Mouse (Mus musculus): ENCODE measurements around the gene Rab3il1. TPM values are rescaled to one million over a fixed set of nuclear protein-coding genes. Genes with fewer than 3 reads are reported as not detected.

Rab3il1 gene
- total and polyA plus RNA-seq, 3 experiments = 0.04 TPM; not detected in 2

- no peak for DNase-seq (ENCODE audit: extremely low read depth)
- dilution Hi-C loops (cut with MboI; ENCODE audit: extremely low pct_ligation_motif_present, extremely low pct_unique_long_range_greater_than_20kb, low sequenced_read_pairs) (no loop called here), in situ Hi-C loops (cut with MboI; ENCODE audit: low pct_ligation_motif_present, low pct_unique_long_range_greater_than_20kb, low sequenced_read_pairs) (loop anchor here (5.0 to 10.0 kb wide), 2 partner anchors 127 to 166 kb away; partner anchors contain the start of genes Fen1 and Tmem258)
- Histone ChIP-seq H3K27ac (ENCODE audit: insufficient read depth, low read depth) (no peak overlapping the region), H3K79me2 (replicated peaks; ENCODE audit: control insufficient read depth, extremely low read depth, insufficient read depth, poor library complexity, severe bottlenecking) (no peaks in the 10 kb centered on the region), H3K27me3 (replicated peaks) (peaks cover 19% of the 10 kb centered on the region), H3K36me3 (replicated peaks in 1 of 2; ENCODE audit: control insufficient read depth in 1 of 2, insufficient read depth in 1 of 2, low read length in 1 of 2) (no peaks in the 10 kb centered on the region), H3K4me1 (ENCODE audit: control insufficient read depth in 1 of 2, insufficient read depth in 2 of 2) (no peaks in the 10 kb centered on the region; a peak in 1 of 4 replicates), H3K9me3 (replicated peaks; ENCODE audit: low read length) (peaks cover 4% of the 10 kb centered on the region), H3K4me2 (ENCODE audit: insufficient read depth, low read depth, poor library complexity, severe bottlenecking) (no peak overlapping the region), H3K4me3 (replicated peaks in 1 of 3; ENCODE audit: low read depth in 2 of 3, low read length in 2 of 3, poor library complexity in 1 of 3) (no peak overlapping the region), H3K9ac (ENCODE audit: insufficient read depth, low read depth) (no peak overlapping the region)
- TF ChIP-seq JUND (conservative IDR thresholded peaks at IDR 0.05; ENCODE audit: low read depth, low read length) = no peak
- TF ChIP-seq JUN (IDR thresholded peaks at IDR 0.05; ENCODE audit: insufficient read depth, low read depth, low read length) = no peak
- no peak for TF ChIP-seq NRF1 (IDR thresholded peaks at IDR 0.05; ENCODE audit: low read depth, low read length)
- no peak for TF ChIP-seq HCFC1 (IDR thresholded peaks at IDR 0.05; ENCODE audit: low read depth, low read length)
- TF ChIP-seq ELF1 (IDR thresholded peaks at IDR 0.05; ENCODE audit: low read depth, low read length) = no peak
- no peak for TF ChIP-seq RAD21 (IDR thresholded peaks at IDR 0.05; ENCODE audit: low read depth, low read length)
Measured at GRCm38 (mm10) chr19:10038910-10039309, 37.4 kb downstream of the Rab3il1 start.

- no peak overlapping the region for H3K27ac ChIP-seq (ENCODE audit: insufficient read depth, low read depth)
- H3K27me3 ChIP-seq (replicated peaks) = peaks cover 19% of the 10 kb centered on the region
- no peaks in the 10 kb centered on the region for H3K79me2 ChIP-seq (replicated peaks; ENCODE audit: control insufficient read depth, extremely low read depth, insufficient read depth, poor library complexity, severe bottlenecking)
- no peaks in the 10 kb centered on the region for H3K36me3 ChIP-seq (replicated peaks in 1 of 2; ENCODE audit: control insufficient read depth in 1 of 2, insufficient read depth in 1 of 2, low read length in 1 of 2)
- no peak overlapping the region for H3K4me2 ChIP-seq (ENCODE audit: insufficient read depth, low read depth, poor library complexity, severe bottlenecking)
- no peak overlapping the region for H3K4me3 ChIP-seq (replicated peaks in 1 of 3; ENCODE audit: low read depth in 2 of 3, low read length in 2 of 3, poor library complexity in 1 of 3)
- DNase-seq (ENCODE audit: extremely low read depth) = no peak
- H3K4me1 ChIP-seq (ENCODE audit: control insufficient read depth in 1 of 2, insufficient read depth in 2 of 2) = no peaks in the 10 kb centered on the region; a peak in 1 of 4 replicates
- dilution Hi-C loops (cut with MboI; ENCODE audit: extremely low pct_ligation_motif_present, extremely low pct_unique_long_range_greater_than_20kb, low sequenced_read_pairs) = no loop called here
- H3K9ac ChIP-seq (ENCODE audit: insufficient read depth, low read depth) = no peak overlapping the region
- TF ChIP-seq MAFK (IDR thresholded peaks at IDR 0.05; ENCODE audit: insufficient replicate concordance, low read length) (no peak), KAT2A (IDR thresholded peaks at IDR 0.05; ENCODE audit: insufficient replicate concordance, low read length) (no peak), CTCF (conservative IDR thresholded peaks at IDR 0.05 in 1 of 2, IDR thresholded peaks at IDR 0.05 in 1 of 2; ENCODE audit: low read depth in 2 of 2, low read length in 2 of 2) (peak in 1 of 2 experiments; percentile 55; a peak in 2 of 4 replicates), RAD21 (IDR thresholded peaks at IDR 0.05; ENCODE audit: low read depth, low read length) (peak; percentile 56), SMC3 (IDR thresholded peaks at IDR 0.05; ENCODE audit: low read depth, low read length) (peak; percentile 43), POLR2A (IDR thresholded peaks at IDR 0.05; ENCODE audit: low read depth, low read length) (no peak)
- in situ Hi-C loops (cut with MboI; ENCODE audit: low pct_ligation_motif_present, low pct_unique_long_range_greater_than_20kb, low sequenced_read_pairs) = loop anchor here (5.0 to 10.0 kb wide), 2 partner anchors 127 to 165 kb away; partner anchors contain the start of genes Fen1 and Tmem258
- peaks cover 4% of the 10 kb centered on the region for H3K9me3 ChIP-seq (replicated peaks; ENCODE audit: low read length)
Measured at GRCm38 (mm10) chr19:10039615-10040014, 38.1 kb downstream of the Rab3il1 start.

GRCm38 (mm10) chr19:10040866-10041387 lies 39.5 kb downstream of the Rab3il1 start:
- Histone ChIP-seq H3K9me3 (replicated peaks; ENCODE audit: low read length) (peaks cover 4% of the 10 kb centered on the region), H3K27me3 (replicated peaks) (peaks cover 15% of the 10 kb centered on the region), H3K27ac (ENCODE audit: insufficient read depth, low read depth) (no peak overlapping the region), H3K4me2 (ENCODE audit: insufficient read depth, low read depth, poor library complexity, severe bottlenecking) (no peak overlapping the region; the same call in 1 of the 2 replicates), H3K4me3 (replicated peaks in 1 of 3; ENCODE audit: low read depth in 2 of 3, low read length in 2 of 3, poor library complexity in 1 of 3) (peak overlapping the region in 1 of 3 experiments; percentile 33), H3K79me2 (replicated peaks; ENCODE audit: control insufficient read depth, extremely low read depth, insufficient read depth, poor library complexity, severe bottlenecking) (no peaks in the 10 kb centered on the region), H3K9ac (ENCODE audit: insufficient read depth, low read depth) (no peak overlapping the region), H3K4me1 (ENCODE audit: control insufficient read depth in 1 of 2, insufficient read depth in 2 of 2) (no peaks in the 10 kb centered on the region; a peak in 1 of 4 replicates), H3K36me3 (replicated peaks in 1 of 2; ENCODE audit: control insufficient read depth in 1 of 2, insufficient read depth in 1 of 2, low read length in 1 of 2) (no peaks in the 10 kb centered on the region)
- in situ Hi-C loops (cut with MboI; ENCODE audit: low pct_ligation_motif_present, low pct_unique_long_range_greater_than_20kb, low sequenced_read_pairs) (no loop called here), dilution Hi-C loops (cut with MboI; ENCODE audit: extremely low pct_ligation_motif_present, extremely low pct_unique_long_range_greater_than_20kb, low sequenced_read_pairs) (no loop called here)
- TF ChIP-seq ELF1 (IDR thresholded peaks at IDR 0.05; ENCODE audit: low read depth, low read length) = no peak
- TF ChIP-seq POLR2A (IDR thresholded peaks at IDR 0.05; ENCODE audit: low read depth, low read length) = no peak
- no peak for TF ChIP-seq UBTF (IDR thresholded peaks at IDR 0.05; ENCODE audit: low read depth, low read length)
- no peak for TF ChIP-seq BHLHE40 (IDR thresholded peaks at IDR 0.05; ENCODE audit: low read depth, low read length)
- no peak for TF ChIP-seq MAFK (IDR thresholded peaks at IDR 0.05; ENCODE audit: insufficient replicate concordance, low read length)
- TF ChIP-seq CHD2 (IDR thresholded peaks at IDR 0.05; ENCODE audit: low read length) = no peak
- no peak for TF ChIP-seq ZKSCAN1 (IDR thresholded peaks at IDR 0.05; ENCODE audit: borderline replicate concordance, low read depth, low read length)
- TF ChIP-seq MAX (IDR thresholded peaks at IDR 0.05; ENCODE audit: low read length) = no peak
- no peak for DNase-seq (ENCODE audit: extremely low read depth)
